Mouse (Mus musculus): ENCODE results near the gene Cfap99.

Cfap99 gene

DNA sequence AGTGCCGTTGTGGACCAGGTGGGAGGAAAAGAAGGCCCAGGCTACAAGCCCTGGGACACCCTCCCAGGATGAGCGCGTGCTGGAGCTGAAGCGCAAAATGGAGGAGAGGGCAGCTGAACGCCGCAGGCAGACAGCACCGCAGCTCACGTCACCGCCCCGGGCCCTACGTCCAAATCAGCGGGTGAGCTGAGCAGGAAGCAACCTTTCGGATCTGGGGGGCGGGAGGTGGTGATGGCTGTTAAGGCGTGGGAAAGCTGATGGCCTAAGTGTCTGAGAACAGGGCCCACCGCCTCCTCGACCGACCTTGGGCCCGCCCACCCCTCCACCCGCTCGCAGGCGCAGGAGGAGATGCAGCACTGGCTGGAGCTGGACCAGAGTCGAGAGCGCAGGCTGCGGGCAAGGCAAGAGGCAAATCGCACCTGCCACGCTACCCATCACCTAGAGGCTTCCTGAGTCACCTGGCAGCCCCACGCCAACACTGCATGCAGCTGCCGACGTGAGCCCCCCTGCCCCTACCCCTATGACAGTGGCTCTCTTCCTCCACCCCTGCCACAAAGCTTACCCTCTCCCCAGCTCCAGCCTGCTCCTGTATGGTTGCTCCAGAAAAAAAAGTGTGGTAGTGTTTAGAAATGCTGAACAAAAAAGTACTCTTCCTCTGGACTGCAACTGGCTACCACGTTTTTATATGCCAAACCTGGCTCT, 38.6 kb downstream of the Cfap99 start:
- in situ Hi-C loops (cut with MboI; ENCODE audit: low sequenced_read_pairs), result no loop called here

- in situ Hi-C loops (cut with MboI; ENCODE audit: low sequenced_read_pairs), result no loop called here
These were observed 41.7 kb downstream of the Cfap99 start for GRCm38 (mm10) chr5:34330136-34330535.

GRCm38 (mm10) chr5:34334081-34334480, 45.7 kb downstream of the Cfap99 start:
- in situ Hi-C loops (cut with MboI; ENCODE audit: low sequenced_read_pairs), result no loop called here

GRCm38 (mm10) chr5:34335539-34336096, 47.2 kb downstream of the Cfap99 start:
- in situ Hi-C loops (cut with MboI; ENCODE audit: low sequenced_read_pairs), result no loop called here

- in situ Hi-C loops (cut with MboI; ENCODE audit: low sequenced_read_pairs), result no loop called here
These were observed 47.8 kb downstream of the Cfap99 start, which contains the start of gene Rnf4 for GRCm38 (mm10) chr5:34336097-34336774. Rnf4 (plus strand) TSS chr5:34336289.

DNA sequence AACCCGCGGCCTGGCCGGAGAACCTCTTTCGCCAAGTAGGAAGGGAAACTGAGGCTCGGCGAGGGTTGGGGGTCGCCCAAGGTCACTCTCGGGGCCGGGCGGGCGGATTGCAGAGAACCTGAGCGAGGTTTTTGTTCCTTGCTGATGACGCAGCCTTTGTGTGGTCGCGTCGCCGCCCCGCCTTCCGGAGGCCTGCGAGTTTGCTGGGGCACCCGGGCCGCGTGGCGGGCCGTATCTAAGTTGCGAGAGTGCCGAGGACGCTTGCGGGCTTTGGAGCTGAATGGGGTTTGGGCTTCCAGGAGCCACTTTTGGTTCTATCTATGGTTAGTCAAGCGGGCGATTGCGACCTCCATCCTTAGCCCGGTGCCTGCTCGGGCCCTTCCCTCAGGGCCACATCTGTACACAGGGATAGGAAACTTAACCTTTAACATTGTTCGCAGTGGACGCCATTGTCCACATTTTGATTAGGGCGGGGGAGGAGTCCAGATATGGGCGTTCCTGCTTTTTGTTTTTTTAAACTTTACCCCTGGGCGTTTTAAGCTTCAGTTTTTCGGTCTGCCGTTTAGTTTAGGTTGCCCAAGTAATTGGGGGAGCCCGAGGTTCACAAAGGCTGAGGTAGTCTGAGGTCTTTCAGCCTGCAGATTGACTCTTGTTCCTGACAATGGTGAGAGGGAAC, 48.5 kb downstream of the Cfap99 start:
- in situ Hi-C loops (cut with MboI; ENCODE audit: low sequenced_read_pairs), result no loop called here

DNA sequence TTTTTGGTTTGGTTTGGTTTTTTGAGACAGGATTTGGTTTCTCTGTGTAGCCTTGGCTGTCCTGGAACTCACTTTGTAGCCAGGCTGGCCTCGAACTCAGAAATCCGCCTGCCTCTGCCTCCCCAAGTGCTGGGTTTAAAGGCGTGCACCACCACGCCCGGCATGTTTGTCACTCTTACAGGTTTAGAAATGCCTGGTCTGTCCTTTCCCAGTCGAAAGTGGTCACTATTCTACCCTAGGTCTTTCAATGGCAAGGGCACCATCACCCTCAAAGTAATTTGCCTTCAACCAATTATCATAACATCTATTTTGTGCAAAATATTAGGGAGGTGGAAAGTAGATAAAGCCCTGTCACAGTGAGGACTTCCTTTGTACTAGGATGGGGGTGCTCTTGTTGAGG, 51.8 kb downstream of the Cfap99 start:
- in situ Hi-C loops (cut with MboI; ENCODE audit: low sequenced_read_pairs), result no loop called here

DNA sequence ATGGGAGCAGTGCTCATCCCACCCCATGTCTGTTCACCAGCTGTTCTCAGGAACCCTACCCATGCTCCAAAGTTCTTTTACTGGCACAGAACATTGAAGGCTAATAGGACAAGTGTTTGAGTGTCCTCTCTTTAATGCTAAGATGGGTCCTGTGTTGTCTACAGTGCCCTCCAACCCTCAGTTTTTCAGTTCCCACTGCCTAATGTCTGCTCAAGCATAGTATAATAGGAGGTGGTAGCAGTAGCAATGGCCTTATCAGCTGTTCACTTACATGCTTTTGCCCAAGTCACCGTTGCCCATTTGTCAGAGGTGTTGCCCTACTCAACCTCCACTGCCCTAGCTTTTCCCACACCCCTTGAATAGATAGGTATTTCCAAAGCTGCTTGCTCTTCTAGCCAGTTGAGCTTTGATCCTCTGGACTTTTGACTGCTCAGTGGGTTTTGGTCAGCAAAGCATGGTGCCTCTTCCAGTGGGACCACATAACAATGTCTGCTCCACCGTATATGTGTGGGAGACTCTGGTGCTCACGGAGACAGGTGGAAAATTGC, 63.8 kb downstream of the Cfap99 start:
- in situ Hi-C loops (cut with MboI; ENCODE audit: low sequenced_read_pairs), result no loop called here

GRCm38 (mm10) chr5:34360261-34360660, 71.9 kb downstream of the Cfap99 start:
- in situ Hi-C loops (cut with MboI; ENCODE audit: low sequenced_read_pairs), result no loop called here

- in situ Hi-C loops (cut with MboI; ENCODE audit: low sequenced_read_pairs), result no loop called here
These were observed 74.7 kb downstream of the Cfap99 start for GRCm38 (mm10) chr5:34363115-34363514.

DNA sequence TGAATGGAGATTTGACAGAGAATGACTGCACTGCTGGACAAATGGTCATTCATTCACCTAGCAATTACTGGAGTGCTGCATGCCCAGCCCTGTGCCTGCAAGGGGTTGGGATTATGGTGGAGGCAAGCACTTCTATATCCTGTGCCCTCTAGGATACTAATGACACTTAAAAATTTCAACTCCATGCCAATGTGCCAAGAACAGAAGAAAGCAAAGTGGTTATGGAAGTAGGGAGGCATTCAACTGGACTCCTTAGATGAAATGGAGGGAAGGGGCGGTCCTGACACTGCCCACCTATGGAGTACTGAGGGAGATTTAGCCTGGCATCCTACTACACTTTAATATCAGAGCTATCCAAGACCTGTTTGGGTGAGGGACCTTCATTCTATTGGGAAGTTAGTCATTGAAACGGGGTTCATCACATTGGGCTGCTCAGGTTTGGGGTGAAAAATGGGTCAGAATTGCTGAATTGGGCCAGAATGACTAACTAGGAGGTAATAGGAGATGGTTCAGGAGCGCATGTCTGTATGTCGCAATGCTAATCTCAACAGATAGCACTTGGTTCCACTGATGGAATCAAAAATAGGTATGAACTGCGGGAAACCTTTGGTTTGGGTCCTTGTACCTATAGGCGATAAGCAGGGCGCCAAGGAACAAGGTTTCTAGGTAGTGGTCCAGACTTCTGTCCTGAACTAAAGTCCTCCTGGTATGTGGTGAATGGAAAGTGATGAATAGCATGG, 80.3 kb downstream of the Cfap99 start:
- in situ Hi-C loops (cut with MboI; ENCODE audit: low sequenced_read_pairs), result no loop called here

GRCm38 (mm10) chr5:34369341-34370021, 81.1 kb downstream of the Cfap99 start, which contains the start of gene Fam193a:
Fam193a (plus strand) TSS chr5:34369933.
- in situ Hi-C loops (cut with MboI; ENCODE audit: low sequenced_read_pairs), result no loop called here

DNA sequence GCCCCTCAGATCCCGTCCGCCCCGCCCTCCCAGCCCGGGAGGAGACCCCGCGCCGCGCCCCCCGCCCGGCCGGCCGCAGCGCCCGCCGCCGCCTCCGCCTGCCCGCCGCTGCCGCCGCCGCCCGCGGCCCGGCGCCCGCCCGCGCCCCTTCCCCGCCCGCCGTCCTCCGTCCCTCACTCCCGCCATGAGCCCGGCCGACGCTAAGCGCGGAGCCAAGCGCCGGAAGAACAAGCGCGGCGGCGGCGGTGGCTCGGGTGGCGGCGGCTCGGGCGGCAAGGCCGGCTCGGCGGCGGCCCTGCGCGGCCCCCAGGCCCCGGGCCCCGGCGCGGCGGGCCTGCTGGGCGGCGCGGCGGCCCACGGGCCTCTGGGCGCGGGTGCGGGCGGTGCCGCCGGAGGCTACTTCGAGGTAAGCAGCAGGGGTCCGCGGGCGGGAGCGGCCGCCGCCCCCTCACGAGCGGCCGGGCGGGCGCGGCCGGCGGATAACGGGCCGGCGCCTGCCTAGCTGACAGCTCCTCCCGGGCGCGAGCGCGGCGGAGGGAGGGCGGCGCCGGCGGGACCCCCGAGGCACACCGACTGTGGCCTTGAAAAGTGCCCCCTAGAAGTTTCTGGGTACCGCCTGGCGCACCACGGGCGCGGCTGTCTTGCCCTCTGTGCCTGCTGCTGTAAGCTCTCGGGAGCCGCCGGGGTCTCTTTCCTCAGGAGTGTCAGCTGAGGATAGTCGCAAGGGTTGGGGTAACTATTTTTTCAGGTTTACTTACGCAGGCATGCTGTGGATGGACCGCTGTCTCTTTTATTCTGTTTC, 81.8 kb downstream of the Cfap99 start:
- in situ Hi-C loops (cut with MboI; ENCODE audit: low sequenced_read_pairs), result no loop called here

- in situ Hi-C loops (cut with MboI; ENCODE audit: low sequenced_read_pairs), result no loop called here
These were observed 82.4 kb downstream of the Cfap99 start for GRCm38 (mm10) chr5:34370840-34371239.

- in situ Hi-C loops (cut with MboI; ENCODE audit: low sequenced_read_pairs), result no loop called here
These were observed 83.7 kb downstream of the Cfap99 start for GRCm38 (mm10) chr5:34372141-34372540.

DNA sequence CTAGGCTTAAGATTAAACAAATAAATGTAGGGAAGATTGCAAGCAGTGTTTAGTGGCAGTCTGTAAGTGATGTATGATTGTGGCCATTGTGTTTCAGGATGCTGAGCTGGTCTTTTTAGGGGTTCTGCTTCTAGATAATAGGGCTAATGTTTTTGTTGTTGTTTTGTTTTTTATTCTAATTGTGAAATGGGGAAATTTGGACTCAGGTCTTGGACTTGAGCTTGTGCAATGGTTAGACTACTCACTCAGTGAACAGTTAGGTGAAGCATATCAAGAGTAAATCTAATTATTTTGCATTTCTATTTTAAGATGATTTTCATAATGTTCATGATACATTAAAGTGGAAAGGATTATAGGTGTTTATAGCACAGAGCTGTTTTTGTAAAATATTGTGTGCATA, 84.1 kb downstream of the Cfap99 start:
- in situ Hi-C loops (cut with MboI; ENCODE audit: low sequenced_read_pairs), result no loop called here
